Mouse (Mus musculus) G1E (cell line): ENCODE data around the gene Ccdc38. TPM values are rescaled to one million over a fixed set of nuclear protein-coding genes. Genes with fewer than 3 reads are reported as not detected.

Source experiments
- ATAC-seq: 2 replicates; pipeline ENCODE4 v1.8.0; 2016; ENCODE audit warnings: mild to moderate bottlenecking; ENCODE audit not compliant: insufficient number of reproducible peaks, poor library complexity, low FRiP score, severe bottlenecking; ENCODE audit errors: extremely low read depth
- DNase-seq: peaks from one replicate; pipeline ENCODE4 v3.0.0; 2012; ENCODE audit warnings: low spot score
- H3K27me3 ChIP-seq: 2 replicates; pipeline ENCODE4 v1.6.1; 2012; ENCODE audit warnings: mild to moderate bottlenecking, low read length, inconsistent platforms; ENCODE audit not compliant: insufficient read depth
- H3K36me3 ChIP-seq: replicated peaks from 2 replicates; pipeline ENCODE3; 2012; ENCODE audit warnings: mild to moderate bottlenecking, inconsistent platforms
- H3K4me1 ChIP-seq: 2 replicates; pipeline ENCODE4 v1.6.1; 2012; ENCODE audit warnings: low read depth, low read length, inconsistent platforms, mixed read lengths; ENCODE audit not compliant: insufficient read depth
- H3K4me3 ChIP-seq: 2 replicates; pipeline ENCODE4 v1.5.1; 2012; ENCODE audit warnings: low read depth, mild to moderate bottlenecking, inconsistent platforms, low read length, moderate library complexity, mixed read lengths
- H3K9me3 ChIP-seq: replicated peaks from 2 replicates; pipeline ENCODE4 v1.6.1; 2012; ENCODE audit warnings: inconsistent platforms
- CTCF ChIP-seq: IDR thresholded peaks from 2 replicates; pipeline ENCODE4 v1.5.1; 2012; ENCODE audit warnings: low read depth, low read length, inconsistent platforms, mixed read lengths
- GATA1 ChIP-seq: IDR thresholded peaks from 2 replicates; pipeline ENCODE4 v1.6.1; 2012; ENCODE audit warnings: borderline replicate concordance, low read length, inconsistent platforms, mixed read lengths
- GATA2 ChIP-seq: IDR thresholded peaks from 2 replicates; pipeline ENCODE4 v1.6.1; 2012; ENCODE audit warnings: low read depth, low read length, inconsistent platforms, borderline replicate concordance
- POLR2AphosphoS5 ChIP-seq: IDR thresholded peaks from 2 replicates; pipeline ENCODE4 v1.6.1; 2012; ENCODE audit warnings: low read depth, low read length, inconsistent platforms; ENCODE audit not compliant: insufficient replicate concordance
- TAL1 ChIP-seq: conservative IDR thresholded peaks from 2 replicates; pipeline ENCODE4 v1.6.1; 2012; ENCODE audit warnings: low read depth, low read length, inconsistent platforms, mixed read lengths
- polyA plus RNA-seq: library from polyadenylated mRNA; stranded (reverse); fragments of >175 nt; gene quantifications from 2 replicates; pipeline ENCODE4 v1.2.3, GENCODE M21; 2012
- total RNA-seq, 2 experiments: library from RNA; stranded (forward) in 1 of 2; stranded (reverse) in 1 of 2; fragments of 200-1000 nt in 1 of 2; fragments of >200 nt in 1 of 2; fragmentation: Nextera tagmentation in 1 of 2; gene quantifications; 2 replicates each; pipeline ENCODE4 v1.2.3; 2014 to 2017

Ccdc38 gene
- total and polyA plus RNA-seq, 3 experiments = 0.11 TPM; not detected in 2

DNA sequence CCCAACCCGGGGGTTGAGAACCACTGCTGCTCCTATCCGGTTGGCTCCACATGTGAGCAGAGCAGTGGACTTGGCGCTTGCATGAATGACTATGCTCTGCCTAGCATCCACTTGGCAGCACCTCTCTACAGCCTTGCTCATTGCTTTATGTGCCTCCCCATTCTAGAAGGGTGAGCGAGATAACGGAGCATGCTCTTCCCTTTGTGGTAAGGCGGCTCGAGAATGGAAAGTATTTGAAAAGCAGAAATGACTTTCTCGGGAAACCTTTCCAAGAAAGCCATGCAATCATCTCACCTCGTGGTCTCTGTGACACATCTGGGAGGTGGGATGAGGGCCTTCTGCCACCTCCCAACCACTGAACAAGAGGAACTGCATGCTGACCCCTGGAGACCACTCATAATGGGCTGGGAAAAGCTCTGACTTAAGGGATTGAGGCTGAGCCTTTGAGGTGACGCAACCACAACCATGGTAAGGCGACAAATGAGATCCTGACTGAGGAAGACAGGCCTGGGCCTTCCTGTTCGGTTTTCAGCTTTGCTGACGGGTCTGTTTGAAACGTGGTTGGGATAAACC, 24.2 kb downstream of the Ccdc38 start:
- Histone ChIP-seq H3K4me1 (no peaks in the 10 kb centered on the region), H3K4me3 (no peak overlapping the region), H3K36me3 (no peaks in the 10 kb centered on the region), H3K27me3 (peaks cover 29% of the 10 kb centered on the region), H3K9me3 (no peaks in the 10 kb centered on the region)
- TF ChIP-seq POLR2AphosphoS5 (no peak), TAL1 (no peak), GATA1 (no peak), CTCF (no peak), GATA2 (no peak)
- DNase-seq = no peak
- ATAC-seq = no peak

DNA sequence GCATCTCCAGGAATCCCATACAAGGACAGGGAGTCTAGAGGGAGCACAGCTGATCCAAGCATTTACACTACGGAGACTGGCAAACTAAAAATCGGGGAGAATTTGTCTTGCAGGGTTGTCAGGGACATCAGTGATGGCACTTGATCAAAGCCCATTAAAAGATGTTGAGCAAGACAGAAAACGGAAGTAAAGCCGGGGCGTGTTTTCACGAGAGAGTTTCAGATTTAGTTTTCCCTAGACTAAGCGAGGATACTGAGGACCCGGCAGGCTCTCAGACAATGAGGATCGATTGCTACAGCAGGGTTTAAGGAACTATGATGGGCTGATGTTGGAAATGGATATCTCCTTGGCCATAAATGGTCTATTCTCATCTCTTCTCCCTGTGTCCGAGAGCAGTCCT, 26.6 kb downstream of the Ccdc38 start:
- Histone ChIP-seq H3K27me3 (peaks cover 22% of the 10 kb centered on the region), H3K4me1 (no peaks in the 10 kb centered on the region), H3K9me3 (no peaks in the 10 kb centered on the region), H3K36me3 (no peaks in the 10 kb centered on the region), H3K4me3 (no peak overlapping the region)
- TF ChIP-seq TAL1 (no peak), GATA1 (no peak), CTCF (no peak), GATA2 (no peak), POLR2AphosphoS5 (no peak)
- DNase-seq (no peak), ATAC-seq (no peak)

- H3K36me3 ChIP-seq = no peaks in the 10 kb centered on the region
- no peak for ATAC-seq
- H3K27me3 ChIP-seq = peaks cover 20% of the 10 kb centered on the region
Observed at GRCm38 (mm10) chr10:93567841-93568566, 27.6 kb downstream of the Ccdc38 start.

DNA sequence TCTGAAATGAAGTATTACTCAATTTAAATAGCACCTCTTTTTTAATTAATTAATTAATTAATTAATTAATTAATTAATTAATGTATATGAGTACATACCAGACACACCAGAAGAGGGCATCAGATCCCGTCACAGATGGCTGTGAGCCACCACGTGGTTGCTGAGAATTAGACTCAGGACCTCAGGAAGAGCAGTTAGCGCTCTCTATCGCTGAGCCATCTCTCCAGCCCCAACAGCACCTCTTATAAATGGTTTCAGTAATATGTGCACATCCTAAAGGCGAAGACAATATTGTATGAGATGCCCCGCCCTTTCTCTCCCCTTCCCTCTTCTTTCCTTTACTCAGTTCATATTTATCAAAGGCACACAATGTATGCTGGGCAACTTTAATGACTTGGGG, 28.2 kb downstream of the Ccdc38 start:
- TF ChIP-seq POLR2AphosphoS5 (no peak), TAL1 (no peak), GATA2 (no peak), GATA1 (no peak), CTCF (no peak)
- ATAC-seq = no peak

More at GRCm38 (mm10) chr10:93567841-93568566, 27.6 kb downstream of the Ccdc38 start:
- H3K4me1 ChIP-seq = no peaks in the 10 kb centered on the region
- no peaks in the 10 kb centered on the region for H3K9me3 ChIP-seq
- DNase-seq = no peak
- no peak overlapping the region for H3K4me3 ChIP-seq
- TF ChIP-seq GATA2 = no peak
- TF ChIP-seq TAL1 = no peak
- no peak for TF ChIP-seq POLR2AphosphoS5
- no peak for TF ChIP-seq CTCF
- no peak for TF ChIP-seq GATA1

GRCm38 (mm10) chr10:93572209-93572608, 31.8 kb downstream of the Ccdc38 start:
- TF ChIP-seq CTCF (no peak), GATA1 (no peak), GATA2 (no peak), TAL1 (no peak), POLR2AphosphoS5 (no peak)
- H3K4me3 ChIP-seq = no peak overlapping the region
- H3K9me3 ChIP-seq = no peaks in the 10 kb centered on the region
- no peaks in the 10 kb centered on the region; the same call in 1 of the 2 replicates for H3K4me1 ChIP-seq
- H3K27me3 ChIP-seq = peaks cover 9% of the 10 kb centered on the region
- no peaks in the 10 kb centered on the region for H3K36me3 ChIP-seq
- ATAC-seq (no peak), DNase-seq (no peak)

More for the DNA sequence above, 28.2 kb downstream of the Ccdc38 start:
- H3K9me3 ChIP-seq = no peaks in the 10 kb centered on the region
- H3K4me1 ChIP-seq = no peaks in the 10 kb centered on the region
- H3K36me3 ChIP-seq = no peaks in the 10 kb centered on the region
- H3K4me3 ChIP-seq = no peak overlapping the region
- DNase-seq = no peak
- peaks cover 17% of the 10 kb centered on the region for H3K27me3 ChIP-seq

- H3K36me3 ChIP-seq = peaks cover 12% of the 10 kb centered on the region
- peaks cover 4% of the 10 kb centered on the region; the same call in 1 of the 2 replicates for H3K27me3 ChIP-seq
- no peak for ATAC-seq
- peaks cover 2% of the 10 kb centered on the region; the same call in 1 of the 2 replicates for H3K4me1 ChIP-seq
- TF ChIP-seq POLR2AphosphoS5 (no peak), GATA2 (no peak)
- no peak overlapping the region for H3K4me3 ChIP-seq
- no peaks in the 10 kb centered on the region for H3K9me3 ChIP-seq
- no peak for DNase-seq
Observed at GRCm38 (mm10) chr10:93574966-93575365, 34.5 kb downstream of the Ccdc38 start.
